Mouse (Mus musculus): ENCODE measurements around the gene Slc38a8. TPM values are rescaled to one million over a fixed set of nuclear protein-coding genes. Genes with fewer than 3 reads are reported as not detected.

The Slc38a8 gene
- polyA plus RNA-seq, 1 experiment: 1.3 TPM

DNA sequence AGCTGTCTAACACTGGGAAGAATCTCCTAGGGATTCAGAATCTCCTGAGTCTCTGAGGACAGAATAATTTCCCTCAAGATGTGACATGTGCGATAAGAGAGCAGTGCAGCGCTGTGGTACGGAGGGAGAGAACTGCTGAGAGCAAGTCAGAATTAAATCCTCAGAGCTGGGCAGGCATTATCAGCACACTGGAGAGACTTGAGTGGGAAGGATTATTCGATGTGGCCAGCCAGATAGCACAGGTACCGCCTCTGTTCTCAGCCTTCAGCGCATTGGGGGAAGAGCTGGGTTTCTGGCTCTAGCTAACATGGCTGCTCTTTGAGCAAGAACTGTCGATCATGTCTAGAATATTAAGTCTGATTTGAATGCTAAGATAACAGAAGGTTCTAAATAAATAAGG lies 10.2 kb upstream of the Slc38a8 start:
- Histone ChIP-seq H3K27ac (ENCODE audit: control insufficient read depth, insufficient read depth, low read depth, low read length) (no peak overlapping the region), H3K4me1 (ENCODE audit: control insufficient read depth, insufficient read depth, low read length) (no peaks in the 10 kb centered on the region; the same call in 1 of the 2 replicates), H3K27me3 (ENCODE audit: control insufficient read depth, insufficient read depth, low read length) (no peaks in the 10 kb centered on the region), H3K36me3 (ENCODE audit: control insufficient read depth, insufficient read depth, low read length) (peaks cover 11% of the 10 kb centered on the region), H3K4me3 (ENCODE audit: control insufficient read depth, low read depth, low read length) (no peak overlapping the region)
- TF ChIP-seq POLR2A (IDR thresholded peaks at IDR 0.05; ENCODE audit: control insufficient read depth, low read depth, low read length) (no peak), CTCF (IDR thresholded peaks at IDR 0.05; ENCODE audit: control insufficient read depth, insufficient read depth, insufficient replicate concordance, low read depth, low read length) (no peak)

DNA sequence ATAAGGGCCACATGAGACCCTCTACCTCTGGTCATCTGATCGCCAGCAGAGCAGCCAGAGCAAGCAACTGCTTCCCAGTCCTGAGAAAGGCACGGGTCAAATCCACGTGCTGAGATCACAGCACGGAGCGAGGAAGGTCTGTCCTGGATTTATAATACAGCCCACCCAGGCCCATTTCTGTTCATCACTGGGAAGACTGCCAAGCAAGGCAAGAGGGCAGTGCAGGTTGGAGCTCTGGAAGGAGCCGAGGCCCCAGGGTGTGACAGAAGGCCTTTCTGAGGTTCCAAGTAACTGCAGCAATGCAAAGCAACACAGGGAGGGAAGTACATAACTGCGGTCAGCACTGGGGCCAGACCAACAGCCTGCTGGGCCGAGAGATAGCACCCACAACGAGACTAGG lies 9.0 kb upstream of the Slc38a8 start:
- Histone ChIP-seq H3K27me3 (ENCODE audit: control insufficient read depth, insufficient read depth, low read length) (no peaks in the 10 kb centered on the region), H3K36me3 (ENCODE audit: control insufficient read depth, insufficient read depth, low read length) (peaks cover 10% of the 10 kb centered on the region), H3K4me1 (ENCODE audit: control insufficient read depth, insufficient read depth, low read length) (no peaks in the 10 kb centered on the region; the same call in 1 of the 2 replicates), H3K4me3 (ENCODE audit: control insufficient read depth, low read depth, low read length) (no peak overlapping the region), H3K27ac (ENCODE audit: control insufficient read depth, insufficient read depth, low read depth, low read length) (no peak overlapping the region)
- TF ChIP-seq CTCF (IDR thresholded peaks at IDR 0.05; ENCODE audit: control insufficient read depth, insufficient read depth, insufficient replicate concordance, low read depth, low read length) (no peak), POLR2A (IDR thresholded peaks at IDR 0.05; ENCODE audit: control insufficient read depth, low read depth, low read length) (no peak)

DNA sequence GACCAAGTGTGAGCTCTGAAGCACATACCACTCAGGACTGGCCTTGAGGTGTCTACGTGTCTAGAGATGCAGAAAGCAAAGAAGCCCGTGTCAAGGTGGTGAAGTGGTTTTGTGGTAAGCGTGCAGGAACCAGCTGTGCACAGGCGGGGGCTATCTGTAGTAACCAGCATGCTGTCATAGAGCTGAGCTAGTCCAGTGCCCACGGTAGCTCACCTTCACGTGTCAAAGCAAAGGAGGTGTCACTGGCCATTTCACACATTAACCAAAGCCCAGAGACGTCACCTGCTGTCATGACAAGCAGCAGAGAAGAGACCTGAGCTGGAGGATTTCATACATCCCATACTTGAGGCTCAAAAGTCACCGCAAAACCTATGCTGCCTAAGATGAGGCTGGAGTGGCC lies 4.6 kb upstream of the Slc38a8 start:
- H3K27me3 ChIP-seq (ENCODE audit: control insufficient read depth, insufficient read depth, low read length): no peaks in the 10 kb centered on the region
- H3K27ac ChIP-seq (ENCODE audit: control insufficient read depth, insufficient read depth, low read depth, low read length): peak overlapping the region; percentile 35; the same call in 1 of the 2 replicates
- no peaks in the 10 kb centered on the region; the same call in 1 of the 2 replicates for H3K4me1 ChIP-seq (ENCODE audit: control insufficient read depth, insufficient read depth, low read length)
- no peak for TF ChIP-seq POLR2A (IDR thresholded peaks at IDR 0.05; ENCODE audit: control insufficient read depth, low read depth, low read length)
- TF ChIP-seq CTCF (IDR thresholded peaks at IDR 0.05; ENCODE audit: control insufficient read depth, insufficient read depth, insufficient replicate concordance, low read depth, low read length): no peak
- no peak overlapping the region for H3K4me3 ChIP-seq (ENCODE audit: control insufficient read depth, low read depth, low read length)
- H3K36me3 ChIP-seq (ENCODE audit: control insufficient read depth, insufficient read depth, low read length): peaks cover 6% of the 10 kb centered on the region

DNA sequence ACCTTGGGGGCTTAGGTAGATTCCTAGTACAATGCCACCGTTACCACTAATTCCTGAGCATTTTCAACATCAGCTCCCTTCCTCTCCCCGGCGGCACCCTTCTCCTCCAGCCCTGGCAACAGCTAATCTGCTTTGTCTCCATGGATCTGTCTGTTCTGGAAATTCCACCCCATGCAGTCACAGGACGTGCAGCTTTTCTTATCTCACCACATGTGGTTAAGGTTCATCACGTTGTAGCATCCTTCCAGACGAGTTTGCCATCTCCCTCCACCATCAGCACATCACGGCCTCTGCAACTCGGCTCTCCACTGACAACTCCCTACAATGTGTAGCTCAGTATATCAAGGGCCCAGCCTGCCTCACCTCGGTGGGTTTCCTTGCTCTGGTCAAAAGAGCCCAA lies 4.0 kb upstream of the Slc38a8 start:
- no peaks in the 10 kb centered on the region for H3K27me3 ChIP-seq (ENCODE audit: control insufficient read depth, insufficient read depth, low read length)
- H3K36me3 ChIP-seq (ENCODE audit: control insufficient read depth, insufficient read depth, low read length): peaks cover 6% of the 10 kb centered on the region
- H3K27ac ChIP-seq (ENCODE audit: control insufficient read depth, insufficient read depth, low read depth, low read length): peak overlapping the region; percentile 35; the same call in 1 of the 2 replicates
- H3K4me1 ChIP-seq (ENCODE audit: control insufficient read depth, insufficient read depth, low read length): no peaks in the 10 kb centered on the region; the same call in 1 of the 2 replicates
- no peak overlapping the region for H3K4me3 ChIP-seq (ENCODE audit: control insufficient read depth, low read depth, low read length)
- TF ChIP-seq CTCF (IDR thresholded peaks at IDR 0.05; ENCODE audit: control insufficient read depth, insufficient read depth, insufficient replicate concordance, low read depth, low read length) (no peak), POLR2A (IDR thresholded peaks at IDR 0.05; ENCODE audit: control insufficient read depth, low read depth, low read length) (no peak)

DNA sequence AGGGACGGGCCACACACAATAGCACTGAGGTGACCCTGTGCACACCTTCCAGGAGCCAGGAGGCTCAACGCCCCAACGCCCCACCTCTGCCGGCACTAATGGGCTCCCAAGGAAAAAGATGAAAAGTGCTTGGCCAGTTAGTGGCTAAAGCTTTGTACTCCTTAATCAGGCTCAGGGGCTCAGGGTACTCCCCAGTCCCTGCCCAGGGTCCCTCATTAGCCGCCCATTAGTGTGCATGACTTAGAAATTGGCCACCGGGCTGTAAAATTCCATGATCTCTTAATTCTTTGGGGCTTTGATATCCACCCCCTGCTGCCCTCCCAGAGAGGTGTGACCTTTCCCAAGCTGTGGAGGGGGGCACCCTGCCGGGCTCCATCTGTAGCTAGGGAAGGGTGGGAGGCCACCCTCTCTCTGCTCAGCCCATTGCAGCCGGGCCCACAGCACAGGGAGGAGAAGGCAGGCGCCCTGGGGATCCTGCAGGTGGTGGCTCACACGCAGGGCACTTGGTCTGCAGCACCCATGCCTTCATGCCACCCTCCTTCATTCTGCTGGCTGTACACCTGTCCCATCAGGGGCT lies 1.8 kb upstream of the Slc38a8 start:
- no peak overlapping the region for H3K27ac ChIP-seq (ENCODE audit: control insufficient read depth, insufficient read depth, low read depth, low read length)
- H3K4me1 ChIP-seq (ENCODE audit: control insufficient read depth, insufficient read depth, low read length): no peaks in the 10 kb centered on the region
- peaks cover 1% of the 10 kb centered on the region for H3K36me3 ChIP-seq (ENCODE audit: control insufficient read depth, insufficient read depth, low read length)
- no peak overlapping the region for H3K4me3 ChIP-seq (ENCODE audit: control insufficient read depth, low read depth, low read length)
- no peaks in the 10 kb centered on the region for H3K27me3 ChIP-seq (ENCODE audit: control insufficient read depth, insufficient read depth, low read length)
- no peak for TF ChIP-seq POLR2A (IDR thresholded peaks at IDR 0.05; ENCODE audit: control insufficient read depth, low read depth, low read length)
- TF ChIP-seq CTCF (IDR thresholded peaks at IDR 0.05; ENCODE audit: control insufficient read depth, insufficient read depth, insufficient replicate concordance, low read depth, low read length): no peak

DNA sequence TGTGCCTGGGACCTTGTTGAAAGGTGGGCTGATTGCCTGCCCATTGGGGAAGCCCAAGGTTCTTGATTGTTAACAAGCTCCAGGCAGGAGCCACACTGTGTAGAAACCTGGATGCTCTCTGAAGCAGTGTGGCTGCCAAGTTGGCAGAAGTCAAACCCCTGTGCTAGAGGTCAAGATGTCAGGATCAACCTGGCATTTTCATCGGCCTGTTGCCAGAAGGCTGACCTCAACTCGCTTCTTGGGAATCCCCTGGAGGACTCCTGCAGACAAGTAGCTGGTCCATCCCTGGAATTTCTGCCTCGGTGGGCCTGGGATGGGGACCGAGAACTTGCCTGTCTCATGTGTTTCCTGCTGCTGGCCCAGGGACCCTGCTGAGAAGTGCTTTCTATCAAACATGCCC lies 613 bp upstream of the Slc38a8 start:
- Histone ChIP-seq H3K4me1 (ENCODE audit: control insufficient read depth, insufficient read depth, low read length) (no peaks in the 10 kb centered on the region), H3K27ac (ENCODE audit: control insufficient read depth, insufficient read depth, low read depth, low read length) (no peak overlapping the region), H3K4me3 (ENCODE audit: control insufficient read depth, low read depth, low read length) (no peak overlapping the region), H3K27me3 (ENCODE audit: control insufficient read depth, insufficient read depth, low read length) (no peaks in the 10 kb centered on the region), H3K36me3 (ENCODE audit: control insufficient read depth, insufficient read depth, low read length) (no peaks in the 10 kb centered on the region)
- TF ChIP-seq CTCF (IDR thresholded peaks at IDR 0.05; ENCODE audit: control insufficient read depth, insufficient read depth, insufficient replicate concordance, low read depth, low read length): no peak
- no peak for TF ChIP-seq POLR2A (IDR thresholded peaks at IDR 0.05; ENCODE audit: control insufficient read depth, low read depth, low read length)

DNA sequence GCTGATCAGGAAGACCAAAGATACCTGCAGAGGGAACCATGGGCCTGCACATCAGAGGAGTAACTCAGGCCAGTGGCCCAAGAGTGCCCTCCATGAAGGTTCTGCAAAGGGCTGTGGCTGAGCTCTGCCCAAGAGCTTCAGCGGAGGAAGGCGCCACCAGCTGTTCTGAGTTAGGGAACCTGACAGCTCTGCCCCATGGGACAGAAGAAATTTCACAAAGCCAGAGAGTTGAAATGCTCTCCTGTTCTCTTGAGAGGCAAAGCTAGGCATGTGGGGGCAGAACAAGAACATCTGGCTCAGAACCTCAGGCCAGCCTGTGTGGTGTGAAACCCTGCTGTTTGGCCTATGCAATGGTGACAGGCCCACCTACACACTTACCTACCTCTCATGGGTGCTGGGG lies 1.7 kb downstream of the Slc38a8 start:
- no peak for TF ChIP-seq POLR2A (IDR thresholded peaks at IDR 0.05; ENCODE audit: control insufficient read depth, low read depth, low read length)
- TF ChIP-seq CTCF (IDR thresholded peaks at IDR 0.05; ENCODE audit: control insufficient read depth, insufficient read depth, insufficient replicate concordance, low read depth, low read length): no peak
- Histone ChIP-seq H3K27ac (ENCODE audit: control insufficient read depth, insufficient read depth, low read depth, low read length) (no peak overlapping the region), H3K36me3 (ENCODE audit: control insufficient read depth, insufficient read depth, low read length) (no peaks in the 10 kb centered on the region), H3K4me3 (ENCODE audit: control insufficient read depth, low read depth, low read length) (no peak overlapping the region), H3K27me3 (ENCODE audit: control insufficient read depth, insufficient read depth, low read length) (no peaks in the 10 kb centered on the region), H3K4me1 (ENCODE audit: control insufficient read depth, insufficient read depth, low read length) (no peaks in the 10 kb centered on the region)
